Mouse (Mus musculus): ENCODE results near the gene Gm43552. TPM values are rescaled to one million over a fixed set of nuclear protein-coding genes. Genes with fewer than 3 reads are reported as not detected.
"Not testable (repeated sequence)": the region's sequence is repeated elsewhere in the genome, so short reads cannot be mapped to it uniquely, and the experiment has no call there.

Gene Gm43552
- polyA plus RNA-seq (2012; rRNA removed) = 0.49 TPM in 1 of 2 replicates, not detected in the other

GRCm38 (mm10) chr5:65492716-65493531 lies at the start of gene Gm43552:
Gm43552 (minus strand) TSS chr5:65492833.
- peak within 1 kb of the TSS; percentile 97 for H3K4me3 ChIP-seq (ENCODE audit: insufficient read depth, low read length)
- H3K27ac ChIP-seq (ENCODE audit: insufficient read depth, low read length) = peak within 1 kb of the TSS; percentile 93
- peak; percentile 59 for TF ChIP-seq POLR2A (IDR thresholded peaks at IDR 0.05; ENCODE audit: extremely low read depth, insufficient read depth, low read length)
- no peak for TF ChIP-seq CTCF (IDR thresholded peaks at IDR 0.05; ENCODE audit: extremely low read depth, insufficient read depth, low read length)
- H3K4me1 ChIP-seq (ENCODE audit: control insufficient read depth, insufficient read depth, low read length) = peaks cover 2% of the 10 kb centered on the region

DNA sequence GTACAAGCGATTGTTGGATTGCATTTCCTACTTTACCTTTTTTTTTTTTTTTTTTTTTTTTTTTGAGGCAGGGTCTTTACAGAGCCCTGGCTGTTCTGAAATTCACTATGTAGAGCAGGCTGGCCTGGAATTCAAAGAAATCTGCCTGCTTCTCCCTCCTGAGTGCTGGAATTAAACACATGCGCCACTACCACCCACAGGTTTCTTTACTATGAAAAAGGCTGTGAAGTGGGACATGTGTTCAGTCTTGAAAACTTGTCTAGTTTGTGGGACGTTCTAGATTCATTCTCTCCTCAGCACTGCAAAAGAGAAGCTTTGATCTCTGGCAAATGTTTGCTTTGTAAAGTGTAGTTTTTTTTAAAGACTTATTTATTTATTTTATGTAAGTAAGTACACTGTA lies 49.3 kb upstream of the Gm43552 start:
- H3K4me3 ChIP-seq (ENCODE audit: insufficient read depth, low read length) = no peak overlapping the region
- no peak overlapping the region for H3K27ac ChIP-seq (ENCODE audit: insufficient read depth, low read length)
- 0 out of 2 replicates have a peak, but pooled peaks cover 2% of the 10 kb centered on the region for H3K4me1 ChIP-seq (ENCODE audit: control insufficient read depth, insufficient read depth, low read length)
- no peak for TF ChIP-seq POLR2A (IDR thresholded peaks at IDR 0.05; ENCODE audit: extremely low read depth, insufficient read depth, low read length)
- TF ChIP-seq CTCF (IDR thresholded peaks at IDR 0.05; ENCODE audit: extremely low read depth, insufficient read depth, low read length) = no peak

DNA sequence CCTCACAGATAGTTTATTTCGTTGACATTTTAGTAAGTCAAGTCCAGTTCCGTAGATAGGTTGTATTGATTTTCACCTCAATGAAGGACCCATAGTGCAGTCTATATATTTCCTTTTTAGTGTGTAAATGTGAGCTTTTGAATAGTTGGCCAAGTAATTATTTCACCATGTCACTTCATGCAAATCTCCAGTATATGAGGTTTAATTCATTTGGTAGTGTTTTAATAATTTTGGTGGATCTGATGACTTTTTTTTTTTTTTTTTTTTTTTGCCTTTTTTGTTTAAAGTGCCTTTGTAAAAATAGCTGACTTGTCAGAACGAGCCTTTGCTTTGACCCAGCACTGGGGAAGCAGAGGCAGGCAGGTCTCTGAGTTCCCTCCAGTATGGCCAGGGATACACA lies 47.2 kb upstream of the Gm43552 start:
- Histone ChIP-seq H3K4me3 (ENCODE audit: insufficient read depth, low read length) (no peak overlapping the region), H3K4me1 (ENCODE audit: control insufficient read depth, insufficient read depth, low read length) (0 out of 2 replicates have a peak, but pooled peaks cover 2% of the 10 kb centered on the region), H3K27ac (ENCODE audit: insufficient read depth, low read length) (no peak overlapping the region)
- no peak for TF ChIP-seq CTCF (IDR thresholded peaks at IDR 0.05; ENCODE audit: extremely low read depth, insufficient read depth, low read length)
- no peak for TF ChIP-seq POLR2A (IDR thresholded peaks at IDR 0.05; ENCODE audit: extremely low read depth, insufficient read depth, low read length)

GRCm38 (mm10) chr5:65538829-65539228 lies 46.2 kb upstream of the Gm43552 start:
- no peak for TF ChIP-seq CTCF (IDR thresholded peaks at IDR 0.05; ENCODE audit: extremely low read depth, insufficient read depth, low read length)
- TF ChIP-seq POLR2A (IDR thresholded peaks at IDR 0.05; ENCODE audit: extremely low read depth, insufficient read depth, low read length) = no peak
- no peak overlapping the region for H3K27ac ChIP-seq (ENCODE audit: insufficient read depth, low read length)
- peak overlapping the region; percentile 7; the same call in 1 of the 2 replicates for H3K4me3 ChIP-seq (ENCODE audit: insufficient read depth, low read length)
- 0 out of 2 replicates have a peak, but pooled peaks cover 2% of the 10 kb centered on the region for H3K4me1 ChIP-seq (ENCODE audit: control insufficient read depth, insufficient read depth, low read length)

GRCm38 (mm10) chr5:65538121-65538520 lies 45.5 kb upstream of the Gm43552 start:
- TF ChIP-seq POLR2A (IDR thresholded peaks at IDR 0.05; ENCODE audit: extremely low read depth, insufficient read depth, low read length) = no peak
- no peak for TF ChIP-seq CTCF (IDR thresholded peaks at IDR 0.05; ENCODE audit: extremely low read depth, insufficient read depth, low read length)
- no peak overlapping the region; the same call in 1 of the 2 replicates for H3K27ac ChIP-seq (ENCODE audit: insufficient read depth, low read length)
- peak overlapping the region; percentile 95 for H3K4me3 ChIP-seq (ENCODE audit: insufficient read depth, low read length)
- 0 out of 2 replicates have a peak, but pooled peaks cover 2% of the 10 kb centered on the region for H3K4me1 ChIP-seq (ENCODE audit: control insufficient read depth, insufficient read depth, low read length)

DNA sequence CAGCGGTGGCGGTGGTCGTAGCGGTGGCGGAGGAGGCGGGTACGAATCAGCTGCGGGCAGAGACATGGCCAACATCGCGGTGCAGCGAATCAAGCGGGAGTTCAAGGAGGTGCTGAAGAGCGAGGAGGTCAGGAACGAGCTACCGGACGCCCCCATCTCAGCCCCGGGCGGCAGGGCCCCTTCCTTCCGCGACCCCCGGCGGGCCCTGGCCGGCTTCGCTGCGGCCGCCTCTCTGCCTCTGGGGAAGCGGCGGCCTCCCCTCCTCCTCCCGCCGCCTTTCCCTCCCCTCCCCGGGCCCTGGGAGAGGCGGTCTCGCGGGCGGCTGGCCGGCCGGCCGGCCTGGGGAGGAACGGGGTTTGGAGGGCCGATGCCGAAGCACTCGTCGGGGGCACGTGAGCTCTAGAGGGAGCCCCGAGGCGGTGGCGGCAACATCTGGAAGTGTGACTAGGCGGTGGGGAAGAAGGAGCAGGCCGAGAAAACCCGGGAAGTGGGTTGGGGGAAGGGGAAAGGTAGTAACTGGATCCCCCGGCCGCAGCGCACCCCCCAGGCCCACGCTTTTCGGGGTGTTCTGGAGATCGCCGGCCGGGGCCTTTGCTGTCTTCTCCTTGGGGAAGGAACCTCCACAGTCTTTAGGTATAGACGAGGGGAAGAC lies 44.9 kb upstream of the Gm43552 start:
- TF ChIP-seq POLR2A (IDR thresholded peaks at IDR 0.05; ENCODE audit: extremely low read depth, insufficient read depth, low read length) (no peak), CTCF (IDR thresholded peaks at IDR 0.05; ENCODE audit: extremely low read depth, insufficient read depth, low read length) (no peak)
- peak overlapping the region; percentile 95 for H3K4me3 ChIP-seq (ENCODE audit: insufficient read depth, low read length)
- H3K27ac ChIP-seq (ENCODE audit: insufficient read depth, low read length) = peak overlapping the region; percentile 96
- 0 out of 2 replicates have a peak, but pooled peaks cover 2% of the 10 kb centered on the region for H3K4me1 ChIP-seq (ENCODE audit: control insufficient read depth, insufficient read depth, low read length)

GRCm38 (mm10) chr5:65536751-65537419 lies 44.3 kb upstream of the Gm43552 start, which contains the start of the genes Smim14 and Ube2k:
Smim14 (minus strand) TSS chr5:65537184.
Ube2k (plus strand) TSS chr5:65537233.
- H3K4me1 ChIP-seq (ENCODE audit: control insufficient read depth, insufficient read depth, low read length) = 0 out of 2 replicates have a peak, but pooled peaks cover 2% of the 10 kb centered on the region
- H3K4me3 ChIP-seq (ENCODE audit: insufficient read depth, low read length) = peak within 1 kb of the TSS; percentile 95
- peak within 1 kb of the TSS; percentile 96 for H3K27ac ChIP-seq (ENCODE audit: insufficient read depth, low read length)
- peak; percentile 82 for TF ChIP-seq POLR2A (IDR thresholded peaks at IDR 0.05; ENCODE audit: extremely low read depth, insufficient read depth, low read length)
- TF ChIP-seq CTCF (IDR thresholded peaks at IDR 0.05; ENCODE audit: extremely low read depth, insufficient read depth, low read length) = no peak

GRCm38 (mm10) chr5:65536068-65536465 lies 43.4 kb upstream of the Gm43552 start:
- not testable (repeated sequence) for H3K27ac ChIP-seq (ENCODE audit: insufficient read depth, low read length); H3K4me1 ChIP-seq (ENCODE audit: control insufficient read depth, insufficient read depth, low read length)
- H3K4me3 ChIP-seq (ENCODE audit: insufficient read depth, low read length) = peak overlapping the region; percentile 95

- no peak overlapping the region for H3K4me3 ChIP-seq (ENCODE audit: insufficient read depth, low read length)
- H3K4me1 ChIP-seq (ENCODE audit: control insufficient read depth, insufficient read depth, low read length) = no peaks in the 10 kb centered on the region
- TF ChIP-seq CTCF (IDR thresholded peaks at IDR 0.05; ENCODE audit: extremely low read depth, insufficient read depth, low read length) = no peak
- TF ChIP-seq POLR2A (IDR thresholded peaks at IDR 0.05; ENCODE audit: extremely low read depth, insufficient read depth, low read length) = no peak
- H3K27ac ChIP-seq (ENCODE audit: insufficient read depth, low read length) = no peak overlapping the region
These were observed 42.9 kb upstream of the Gm43552 start for GRCm38 (mm10) chr5:65535457-65536067.
